Mouse (Mus musculus): Measurements from ENCODE around the gene Vangl1.

GRCm38 (mm10) chr3:102211340-102211739, 6.8 kb upstream of the Vangl1 start:
- TF ChIP-seq CTCF (IDR thresholded peaks at IDR 0.05; ENCODE audit: borderline replicate concordance, control insufficient read depth, extremely low read depth, insufficient read depth, low read length, poor library complexity) (no peak), POLR2A (IDR thresholded peaks at IDR 0.05; ENCODE audit: control insufficient read depth, extremely low read depth, insufficient read depth, low read length, poor library complexity) (no peak)
